Mouse (Mus musculus) spleen, postnatal 10 days (tissue): ENCODE measurements around the gene Lgals3.
A peak's percentile ranks its signal among the peaks of the same experiment; 100 is the strongest.
"Not testable (repeated sequence)": the region's sequence is repeated elsewhere in the genome, so short reads cannot be mapped to it uniquely, and the experiment has no call there.

ENCODE experiments used
- DNase-seq, 2 experiments: peaks; one replicate each; pipeline ENCODE4 v3.0.0; 2021 to 2022; ENCODE audit warnings: low spot score in 2 of 2

The Lgals3 gene

GRCm38 (mm10) chr14:47367461-47367860 is at the start of gene Lgals3:
Gene Lgals3 (plus strand): TSS chr14:47367751.
- no peak for DNase-seq

- no peak for DNase-seq
Observed at GRCm38 (mm10) chr14:47319362-47319761, 48.2 kb upstream of the Lgals3 start.

- DNase-seq = not testable (repeated sequence)
Observed at GRCm38 (mm10) chr14:47321581-47321980, 46.0 kb upstream of the Lgals3 start.

- DNase-seq = no peak
Observed at GRCm38 (mm10) chr14:47325965-47326761, 41.4 kb upstream of the Lgals3 start.

GRCm38 (mm10) chr14:47327347-47327746 is 40.2 kb upstream of the Lgals3 start:
- no peak for DNase-seq

- no peak for DNase-seq
Observed at GRCm38 (mm10) chr14:47331920-47332319, 35.6 kb upstream of the Lgals3 start.

GRCm38 (mm10) chr14:47334819-47335218 is 32.7 kb upstream of the Lgals3 start:
- peak; percentile 40 to 76 for DNase-seq

- DNase-seq = no peak
Observed at GRCm38 (mm10) chr14:47335300-47335699, 32.3 kb upstream of the Lgals3 start.

GRCm38 (mm10) chr14:47340231-47340925 is 27.2 kb upstream of the Lgals3 start:
- DNase-seq = no peak

GRCm38 (mm10) chr14:47341811-47342291 is 25.7 kb upstream of the Lgals3 start:
- DNase-seq = no peak

- no peak for DNase-seq
Observed at GRCm38 (mm10) chr14:47346715-47347114, 20.8 kb upstream of the Lgals3 start.

- no peak for DNase-seq
Observed at GRCm38 (mm10) chr14:47350974-47351373, 16.6 kb upstream of the Lgals3 start.

- no peak for DNase-seq
Observed at GRCm38 (mm10) chr14:47352272-47352671, 15.3 kb upstream of the Lgals3 start.

- no peak for DNase-seq
Observed at GRCm38 (mm10) chr14:47353240-47353639, 14.3 kb upstream of the Lgals3 start.

GRCm38 (mm10) chr14:47354111-47354577 is 13.4 kb upstream of the Lgals3 start:
- peak in 1 of 2 experiments; percentile 60 for DNase-seq

GRCm38 (mm10) chr14:47354948-47355347 is 12.6 kb upstream of the Lgals3 start:
- DNase-seq = no peak

- no peak for DNase-seq
Observed at GRCm38 (mm10) chr14:47356622-47357021, 10.9 kb upstream of the Lgals3 start.

GRCm38 (mm10) chr14:47359610-47360009 is 7.9 kb upstream of the Lgals3 start:
- DNase-seq = no peak

GRCm38 (mm10) chr14:47361418-47361817 is 6.1 kb upstream of the Lgals3 start:
- no peak for DNase-seq

GRCm38 (mm10) chr14:47361899-47362298 is 5.7 kb upstream of the Lgals3 start:
- no peak for DNase-seq

- peak in 1 of 2 experiments; percentile 49 for DNase-seq
Observed at GRCm38 (mm10) chr14:47364742-47365449, 2.7 kb upstream of the Lgals3 start.

- DNase-seq = no peak
Observed at GRCm38 (mm10) chr14:47366881-47367321, 650 bp upstream of the Lgals3 start.
